Mouse (Mus musculus) hindbrain, postnatal 0 days (tissue): ENCODE measurements around the gene Gm20403. TPM values are rescaled to one million over a fixed set of nuclear protein-coding genes. Genes with fewer than 3 reads are reported as not detected.

ENCODE experiments used
- ATAC-seq: fragments of 200-750 bp; cut with Nextera tagmentation; 2 replicates; pipeline ENCODE4 v1.8.0; 2017; ENCODE audit warnings: mild to moderate bottlenecking, moderate TSS enrichment, moderate library complexity
- DNase-seq: peaks from one replicate; pipeline ENCODE4 v3.0.0-alpha.2; 2015; ENCODE audit warnings: low spot score
- H3K27ac ChIP-seq: fragments of 300-500 bp; sonication (generic); 2 replicates; pipeline ENCODE4 v1.5.1; 2014; ENCODE audit warnings: mild to moderate bottlenecking
- H3K27me3 ChIP-seq: fragments of 300-500 bp; sonication (generic); 2 replicates; pipeline ENCODE4 v1.6.1; 2014; ENCODE audit warnings: low read length, mixed read lengths; ENCODE audit not compliant: insufficient read depth
- H3K36me3 ChIP-seq: fragments of 300-500 bp; sonication (generic); 2 replicates; pipeline ENCODE4 v1.6.1; 2014; ENCODE audit warnings: low read length, mixed read lengths; ENCODE audit not compliant: insufficient read depth
- H3K4me1 ChIP-seq: fragments of 300-500 bp; sonication (generic); 2 replicates; pipeline ENCODE4 v1.6.1; 2014; ENCODE audit warnings: antibody characterized with exemption, low read length, mixed read lengths; ENCODE audit not compliant: insufficient read depth
- H3K4me2 ChIP-seq: fragments of 300-500 bp; sonication (generic); 2 replicates; pipeline ENCODE4 v1.6.1; 2014; ENCODE audit warnings: low read depth, mild to moderate bottlenecking, low read length, moderate library complexity, mixed read lengths
- H3K4me3 ChIP-seq: fragments of 300-500 bp; sonication (generic); 2 replicates; pipeline ENCODE4 v1.5.1; 2014; ENCODE audit warnings: low read length
- H3K9ac ChIP-seq: fragments of 300-500 bp; sonication (generic); replicated peaks from 2 replicates; pipeline ENCODE4 v1.6.1; 2014; ENCODE audit warnings: mild to moderate bottlenecking, low read length, moderate library complexity, mixed read lengths
- H3K9me3 ChIP-seq: fragments of 300-500 bp; sonication (generic); 2 replicates; pipeline ENCODE4 v1.6.1; 2016; ENCODE audit warnings: low read length, mixed read lengths
- CTCF ChIP-seq: IDR thresholded peaks from 2 replicates; pipeline ENCODE4 v1.5.1; 2016; ENCODE audit warnings: antibody characterized with exemption, control low read depth, low read depth
- WGBS: fragments of 180-500 bp; shearing (Covaris S2); extraction: QIAGEN DNeasy Blood & Tissue Kit; methylation state at CpG from one replicate; pipeline ENCODE4 v1.1.7; 2014; 5-methylcytosine and 5-hydroxymethylcytosine counted together
- polyA plus RNA-seq: library from polyadenylated mRNA; unstranded; fragments of >200 nt; fragmentation: Nextera tagmentation; extraction: Ambion mirVana; gene quantifications from 2 replicates; pipeline ENCODE4 v1.2.1, GENCODE M21; 2015
- total RNA-seq: library from RNA; depleted of rRNA; stranded (reverse); fragments of >200 nt; gene quantifications from 2 replicates; pipeline ENCODE4 v1.2.3, GENCODE M21; 2014

The Gm20403 gene
- total and polyA plus RNA-seq, 2 experiments from 2014 or later: not detected

- Histone ChIP-seq H3K27ac (no peak overlapping the region), H3K9ac (no peak overlapping the region), H3K27me3 (no peaks in the 10 kb centered on the region), H3K4me3 (no peak overlapping the region), H3K4me2 (no peak overlapping the region), H3K9me3 (no peaks in the 10 kb centered on the region), H3K4me1 (no peaks in the 10 kb centered on the region), H3K36me3 (no peaks in the 10 kb centered on the region)
- no peak for DNase-seq
- TF ChIP-seq CTCF: no peak
- ATAC-seq: no peak
- 82% methylated on average over 14 of the region's 14 CpGs for WGBS
Observed at GRCm38 (mm10) chr12:54999016-54999690, 12.8 kb upstream of the Gm20403 start.

GRCm38 (mm10) chr12:54998411-54998810 is 12.1 kb upstream of the Gm20403 start:
- H3K4me1 ChIP-seq: no peaks in the 10 kb centered on the region
- no peak for DNase-seq
- no peaks in the 10 kb centered on the region for H3K36me3 ChIP-seq
- TF ChIP-seq CTCF: no peak
- no peaks in the 10 kb centered on the region for H3K27me3 ChIP-seq
- H3K27ac ChIP-seq: no peak overlapping the region
- no peak for ATAC-seq
- 79% methylated on average over 5 of the region's 5 CpGs for WGBS
- H3K9ac ChIP-seq: no peak overlapping the region
- H3K9me3 ChIP-seq: no peaks in the 10 kb centered on the region
- no peak overlapping the region for H3K4me3 ChIP-seq
- H3K4me2 ChIP-seq: no peak overlapping the region

- Histone ChIP-seq H3K4me3 (no peak overlapping the region), H3K9me3 (no peaks in the 10 kb centered on the region), H3K27me3 (no peaks in the 10 kb centered on the region), H3K9ac (no peak overlapping the region), H3K4me2 (no peak overlapping the region), H3K4me1 (no peaks in the 10 kb centered on the region), H3K36me3 (no peaks in the 10 kb centered on the region), H3K27ac (no peak overlapping the region)
- no peak for DNase-seq
- ATAC-seq: no peak
- TF ChIP-seq CTCF: no peak
- 91% methylated on average over 6 of the region's 6 CpGs for WGBS
Observed at GRCm38 (mm10) chr12:54996979-54997474, 10.7 kb upstream of the Gm20403 start.

- WGBS: 63% methylated on average over 3 of the region's 3 CpGs
- DNase-seq: no peak
- no peaks in the 10 kb centered on the region for H3K27me3 ChIP-seq
- H3K36me3 ChIP-seq: no peaks in the 10 kb centered on the region
- no peaks in the 10 kb centered on the region for H3K4me1 ChIP-seq
- no peak overlapping the region for H3K9ac ChIP-seq
- H3K9me3 ChIP-seq: no peaks in the 10 kb centered on the region
- TF ChIP-seq CTCF: no peak
- H3K4me2 ChIP-seq: no peak overlapping the region
- no peak overlapping the region for H3K4me3 ChIP-seq
- no peak overlapping the region for H3K27ac ChIP-seq
- no peak for ATAC-seq
Observed at GRCm38 (mm10) chr12:54995965-54996364, 9.6 kb upstream of the Gm20403 start.

GRCm38 (mm10) chr12:54994418-54994817 is 8.1 kb upstream of the Gm20403 start:
- 95% methylated on average over 4 of the region's 4 CpGs for WGBS
- no peaks in the 10 kb centered on the region for H3K4me1 ChIP-seq
- no peak for TF ChIP-seq CTCF

GRCm38 (mm10) chr12:54994068-54994386 is 7.7 kb upstream of the Gm20403 start:
- 85% methylated on average over 6 of the region's 6 CpGs for WGBS

More at GRCm38 (mm10) chr12:54994418-54994817, 8.1 kb upstream of the Gm20403 start:
- H3K27ac ChIP-seq: no peak overlapping the region
- DNase-seq: no peak
- no peak overlapping the region for H3K9ac ChIP-seq
- no peak overlapping the region for H3K4me3 ChIP-seq
- H3K9me3 ChIP-seq: no peaks in the 10 kb centered on the region
- no peak for ATAC-seq
- H3K36me3 ChIP-seq: no peaks in the 10 kb centered on the region
- no peaks in the 10 kb centered on the region for H3K27me3 ChIP-seq
- no peak overlapping the region for H3K4me2 ChIP-seq

More at GRCm38 (mm10) chr12:54994068-54994386, 7.7 kb upstream of the Gm20403 start:
- H3K4me2 ChIP-seq: no peak overlapping the region
- DNase-seq (no peak), ATAC-seq (no peak)
- TF ChIP-seq CTCF: no peak
- H3K27me3 ChIP-seq: no peaks in the 10 kb centered on the region
- H3K4me1 ChIP-seq: no peaks in the 10 kb centered on the region
- no peak overlapping the region for H3K9ac ChIP-seq
- H3K36me3 ChIP-seq: no peaks in the 10 kb centered on the region
- H3K27ac ChIP-seq: no peak overlapping the region
- H3K9me3 ChIP-seq: no peaks in the 10 kb centered on the region
- H3K4me3 ChIP-seq: no peak overlapping the region
